Mouse (Mus musculus): ENCODE data around the gene Add1.

- TF ChIP-seq CTCF (IDR thresholded peaks at IDR 0.05; ENCODE audit: control insufficient read depth, insufficient read depth, low read length) (no peak), POLR2A (IDR thresholded peaks at IDR 0.05; ENCODE audit: borderline replicate concordance, control insufficient read depth, low read depth, low read length) (no peak)
These were observed 5.9 kb downstream of the Add1 start for GRCm38 (mm10) chr5:34579377-34579776.
